In genomic region chr10:93588796-93589195, GRCm38 (mm10) we compare ENCODE assay signal across 8 mouse cellular contexts. TPM values are rescaled to one million over a fixed set of nuclear protein-coding genes. Genes with fewer than 3 reads are reported as not detected.
DNase-seq lines count a peak whose midpoint lies in the region; ATAC-seq and TF ChIP-seq lines count a peak whose summit lies in the region.

No protein-coding gene starts in this region.

- H3K4me1 ChIP-seq in embryonic facial prominence, embryonic 14.5 days (ENCODE audit: control insufficient read depth, insufficient read depth, low read length) = peaks cover 16% of the 10 kb centered on the region
- H3K4me1 ChIP-seq in limb, embryonic 11.5 days (ENCODE audit: control insufficient read depth, insufficient read depth, low read length) = peaks cover 9% of the 10 kb centered on the region

- H3K9me3 ChIP-seq in embryonic facial prominence, embryonic 14.5 days (ENCODE audit: control insufficient read depth, low read length) = no peaks in the 10 kb centered on the region
- no peaks in the 10 kb centered on the region for H3K9me3 ChIP-seq in limb, embryonic 11.5 days (ENCODE audit: control insufficient read depth, low read length)

- 1% methylated on average over 11 of the region's 11 CpGs for WGBS in embryonic facial prominence, embryonic 14.5 days
- 2% methylated on average over 11 of the region's 11 CpGs for WGBS in limb, embryonic 11.5 days

- no peak for DNase-seq in gastrocnemius, adult 2 months
- DNase-seq in gastrocnemius, postnatal 4 days (ENCODE audit: low spot score in 2 of 2) = no peak
- DNase-seq in A20 (ENCODE audit: low read depth, low spot score) = peak; percentile 35
- DNase-seq in embryonic facial prominence, embryonic 14.5 days (ENCODE audit: low spot score) = peak; percentile 36
- no peak for DNase-seq in limb, embryonic 11.5 days (ENCODE audit: low spot score)
- DNase-seq in splenic B cell, adult 2 months (ENCODE audit: low read depth, low spot score) = peak; percentile 20
- no peak for DNase-seq in adrenal gland, postnatal 4 days (ENCODE audit: low spot score in 2 of 2)
- DNase-seq in cerebellum, adult 18-20 months = no peak

- peak overlapping the region; percentile 81 for H3K9ac ChIP-seq in embryonic facial prominence, embryonic 14.5 days (ENCODE audit: low read depth, low read length)
- H3K9ac ChIP-seq in limb, embryonic 11.5 days (ENCODE audit: low read length) = peak overlapping the region; percentile 86

- H3K27me3 ChIP-seq in embryonic facial prominence, embryonic 14.5 days (replicated peaks; ENCODE audit: control insufficient read depth, insufficient read depth, low read length) = no peaks in the 10 kb centered on the region
- no peaks in the 10 kb centered on the region; the same call in 1 of the 2 replicates for H3K27me3 ChIP-seq in limb, embryonic 11.5 days (ENCODE audit: control insufficient read depth, insufficient read depth, low read length)
- H3K27me3 ChIP-seq in splenic B cell, adult 2 months (ENCODE audit: control insufficient read depth, insufficient read depth, low read length, poor library complexity, severe bottlenecking) = no peaks in the 10 kb centered on the region

- peak overlapping the region; percentile 82 for H3K4me3 ChIP-seq in gastrocnemius, adult 2 months
- peak overlapping the region; percentile 77 for H3K4me3 ChIP-seq in embryonic facial prominence, embryonic 14.5 days (ENCODE audit: low read depth, low read length)
- H3K4me3 ChIP-seq in limb, embryonic 11.5 days (ENCODE audit: low read depth, low read length) = peak overlapping the region; percentile 66

- TF ChIP-seq CTCF in gastrocnemius, adult 2 months (IDR thresholded peaks at IDR 0.05) = no peak

- no peak for ATAC-seq in embryonic facial prominence, embryonic 14.5 days (ENCODE audit: low read depth)
- ATAC-seq in limb, embryonic 11.5 days (ENCODE audit: insufficient number of reproducible peaks, low FRiP score, low TSS enrichment, low read depth) = no peak

- intact Hi-C loops in gastrocnemius, adult 2 months (cut with DNase I) = no loop called here

- peak overlapping the region; percentile 69 for H3K4me2 ChIP-seq in embryonic facial prominence, embryonic 14.5 days (ENCODE audit: low read depth, low read length)
- H3K4me2 ChIP-seq in limb, embryonic 11.5 days (ENCODE audit: low read depth, severe bottlenecking) = peak overlapping the region; percentile 84

- H3K27ac ChIP-seq in gastrocnemius, adult 2 months = peak overlapping the region; percentile 86
- H3K27ac ChIP-seq in embryonic facial prominence, embryonic 14.5 days (replicated peaks; ENCODE audit: low read depth, low read length) = peak overlapping the region; percentile 71
- peak overlapping the region; percentile 57; the same call in 1 of the 2 replicates for H3K27ac ChIP-seq in limb, embryonic 11.5 days (replicated peaks; ENCODE audit: low read depth, low read length)

- peaks cover 27% of the 10 kb centered on the region for H3K36me3 ChIP-seq in embryonic facial prominence, embryonic 14.5 days (ENCODE audit: control insufficient read depth, insufficient read depth, low read length)
- H3K36me3 ChIP-seq in limb, embryonic 11.5 days (ENCODE audit: control insufficient read depth, insufficient read depth, low read length) = peaks cover 16% of the 10 kb centered on the region
- peaks cover 2% of the 10 kb centered on the region; the same call in 1 of the 2 replicates for H3K36me3 ChIP-seq in splenic B cell, adult 2 months (ENCODE audit: control insufficient read depth, insufficient read depth, low read length, poor library complexity, severe bottlenecking)

RNA-seq across cellular contexts. Expression of gene Snrpf, which starts 0.7 kb away (rescaled TPM):
- total RNA-seq in gastrocnemius, adult 2 months (2021) = 1 to 10 TPM; 6.5 to 8.9 TPM
- total RNA-seq in gastrocnemius, postnatal 4 days (2021) = 10 to 100 TPM; 16.1 to 16.9 TPM
- 112 TPM in 2 replicates for polyA plus RNA-seq in embryonic facial prominence, embryonic 14.5 days (2014; fragmentation: Nextera tagmentation; extraction: Ambion mirVana)
- polyA plus RNA-seq in limb, embryonic 11.5 days (2014; fragmentation: Nextera tagmentation; extraction: Ambion mirVana) = 192 and 200 TPM in 2 replicates
- total RNA-seq in adrenal gland, postnatal 4 days (2021) = 10 to 100 TPM; 22.7 to 23.7 TPM

RNA-seq across cellular contexts. Expression of gene Ccdc38, which starts 48.4 kb away (rescaled TPM):
- total RNA-seq in gastrocnemius, adult 2 months (2021) = not detected
- not detected for total RNA-seq in gastrocnemius, postnatal 4 days (2021)
- polyA plus RNA-seq in embryonic facial prominence, embryonic 14.5 days (2014; fragmentation: Nextera tagmentation; extraction: Ambion mirVana) = 0.71 and 0.90 TPM in 2 replicates
- 0.21 and 0.23 TPM in 2 replicates for polyA plus RNA-seq in limb, embryonic 11.5 days (2014; fragmentation: Nextera tagmentation; extraction: Ambion mirVana)
- total RNA-seq in adrenal gland, postnatal 4 days (2021) = not detected

RNA-seq across cellular contexts. Expression of gene Amdhd1, which starts 49.0 kb away (rescaled TPM):
- total RNA-seq in gastrocnemius, adult 2 months (2021) = not detected
- under 1 TPM in 1 of 2 experiments, not detected in 1; 0.31 TPM for total RNA-seq in gastrocnemius, postnatal 4 days (2021)
- 0.18 and 0.21 TPM in 2 replicates for polyA plus RNA-seq in embryonic facial prominence, embryonic 14.5 days (2014; fragmentation: Nextera tagmentation; extraction: Ambion mirVana)
- 0.23 and 0.43 TPM in 2 replicates for polyA plus RNA-seq in limb, embryonic 11.5 days (2014; fragmentation: Nextera tagmentation; extraction: Ambion mirVana)
- 1 to 10 TPM in 1 of 2 experiments, under 1 TPM in 1; 0.36 to 4.0 TPM for total RNA-seq in adrenal gland, postnatal 4 days (2021)

RNA-seq across cellular contexts. Expression of gene Ntn4, which starts 51.7 kb away (rescaled TPM):
- 10 to 100 TPM in 1 of 2 experiments, 1 to 10 TPM in 1; 6.7 to 14.8 TPM for total RNA-seq in gastrocnemius, adult 2 months (2021)
- total RNA-seq in gastrocnemius, postnatal 4 days (2021) = 10 to 100 TPM; 11.0 to 11.9 TPM
- polyA plus RNA-seq in embryonic facial prominence, embryonic 14.5 days (2014; fragmentation: Nextera tagmentation; extraction: Ambion mirVana) = 0.74 and 1.2 TPM in 2 replicates
- polyA plus RNA-seq in limb, embryonic 11.5 days (2014; fragmentation: Nextera tagmentation; extraction: Ambion mirVana) = 0.65 and 0.81 TPM in 2 replicates
- total RNA-seq in adrenal gland, postnatal 4 days (2021) = 10 to 100 TPM; 12.9 to 14.8 TPM

Comparison
In these comparisons a context has a peak if more than half of its experiments do, and no peak if none do; other contexts are left out.
1. DNase-seq: peak in A20 (single experiment), embryonic facial prominence, embryonic 14.5 days (single experiment) and splenic B cell, adult 2 months (single experiment); none in gastrocnemius, adult 2 months (single experiment), gastrocnemius, postnatal 4 days (0 of 2), limb, embryonic 11.5 days (single experiment), adrenal gland, postnatal 4 days (0 of 2) and cerebellum, adult 18-20 months (0 of 2).
2. Peak in every context shown above with its lines, with median percentiles within 50 percentile points of each other: H3K27ac ChIP-seq and H3K4me3 ChIP-seq.